Mouse (Mus musculus) liver, adult 2 months (tissue): ENCODE data around the gene Dda1. TPM values are rescaled to one million over a fixed set of nuclear protein-coding genes. Genes with fewer than 3 reads are reported as not detected.

Source experiments
- DNase-seq: peaks from one replicate; pipeline ENCODE4 v3.0.0-alpha.2; 2011; ENCODE audit warnings: low read depth, low spot score; ENCODE audit errors: extremely low read depth
- H3K27ac ChIP-seq: fragments of 200-500 bp; replicated peaks from 2 replicates; pipeline ENCODE4 v1.5.1; 2012; ENCODE audit warnings: low read depth, mild to moderate bottlenecking, control low read depth, inconsistent platforms, low read length; ENCODE audit not compliant: insufficient read depth
- H3K27me3 ChIP-seq: fragments of 200-500 bp; 2 replicates; pipeline ENCODE4 v1.6.1; 2012; ENCODE audit warnings: mild to moderate bottlenecking, moderate library complexity, low read length, inconsistent platforms; ENCODE audit not compliant: control insufficient read depth, insufficient read depth
- H3K36me3 ChIP-seq: fragments of 200-500 bp; 2 replicates; pipeline ENCODE4 v1.6.1; 2012; ENCODE audit warnings: low read length, inconsistent platforms; ENCODE audit not compliant: control insufficient read depth, insufficient read depth
- H3K4me1 ChIP-seq: fragments of 200-500 bp; 2 replicates; pipeline ENCODE4 v1.6.1; 2011; ENCODE audit warnings: low read length; ENCODE audit not compliant: control insufficient read depth, insufficient read depth
- H3K4me3 ChIP-seq: fragments of 200-500 bp; 2 replicates; pipeline ENCODE4 v1.5.1; 2011; ENCODE audit warnings: low read depth, mild to moderate bottlenecking, control low read depth, low read length, moderate library complexity; ENCODE audit not compliant: insufficient read depth
- H3K79me2 ChIP-seq: fragments of 200-500 bp; 2 replicates; pipeline ENCODE4 v1.6.1; 2012; ENCODE audit warnings: inconsistent platforms, mild to moderate bottlenecking, low read length, moderate library complexity; ENCODE audit not compliant: control insufficient read depth, insufficient read depth
- H3K9ac ChIP-seq: fragments of 200-500 bp; 2 replicates; pipeline ENCODE4 v1.6.1; 2012; ENCODE audit warnings: low read depth, mild to moderate bottlenecking, control low read depth, inconsistent platforms, low read length
- CTCF ChIP-seq: fragments of 200-500 bp; IDR thresholded peaks from 2 replicates; pipeline ENCODE4 v1.5.1; 2011; ENCODE audit warnings: low read depth, low read length, control low read depth
- POLR2A ChIP-seq: fragments of 200-500 bp; IDR thresholded peaks from 2 replicates; pipeline ENCODE4 v1.6.1; 2011; ENCODE audit warnings: low read length, control low read depth; ENCODE audit not compliant: insufficient read depth; ENCODE audit errors: extremely low read depth
- WGBS: fragments of 180-500 bp; shearing (Covaris S2); methylation state at CpG from one replicate; pipeline ENCODE4 v1.1.7; 2018; 5-methylcytosine and 5-hydroxymethylcytosine counted together
- polyA plus RNA-seq: library from polyadenylated mRNA; depleted of rRNA; stranded (reverse); fragments of >200 nt; gene quantifications from 2 replicates; pipeline ENCODE4 v1.2.3, GENCODE M21; 2012; rRNA removed
- total RNA-seq: library from RNA; depleted of rRNA; stranded (reverse); fragments of >200 nt; gene quantifications from 2 replicates; pipeline ENCODE4 v1.2.3, GENCODE M21; 2014; rRNA removed

Gene Dda1
- total and polyA plus RNA-seq, 2 experiments, result 7.7 to 34.1 TPM

- 23% methylated on average over 46 of the region's 46 CpGs for WGBS
- Histone ChIP-seq H3K79me2 (no peaks in the 10 kb centered on the region), H3K27me3 (no peaks in the 10 kb centered on the region), H3K4me3 (no peak within 1 kb of the TSS), H3K9ac (no peak within 1 kb of the TSS), H3K27ac (peak within 1 kb of the TSS; percentile 44; the same call in 1 of the 2 replicates), H3K4me1 (no peaks in the 10 kb centered on the region; the same call in 1 of the 2 replicates), H3K36me3 (no peaks in the 10 kb centered on the region)
- no peak for TF ChIP-seq POLR2A
- TF ChIP-seq CTCF, result no peak
- DNase-seq, result no peak
These were observed 56.4 kb downstream of the Dda1 start, which contains the start of gene Ccdc194 for GRCm38 (mm10) chr8:71525226-71526050. Gene Ccdc194 (minus strand): TSS chr8:71525711.

Other genes starting within 250 kb of the Dda1 start
- 8.6 and 12.8 TPM in 2 replicates for gene Myo9b, start 196.5 kb upstream of the Dda1 start, total RNA-seq
- 6.6 and 7.6 TPM in 2 replicates for gene Myo9b, start 196.5 kb upstream of the Dda1 start, polyA plus RNA-seq
- 4.0 and 5.8 TPM in 2 replicates for gene Haus8, start 196.3 kb upstream of the Dda1 start, total RNA-seq
- 2.1 and 2.8 TPM in 2 replicates for gene Haus8, start 196.3 kb upstream of the Dda1 start, polyA plus RNA-seq
- 76.6 and 82.2 TPM in 2 replicates for gene Use1, start 102.4 kb upstream of the Dda1 start, total RNA-seq
- 60.2 and 69.9 TPM in 2 replicates for gene Use1, start 102.4 kb upstream of the Dda1 start, polyA plus RNA-seq
- gene Ocel1, start 97.9 kb upstream of the Dda1 start, total RNA-seq, result 8.0 and 8.1 TPM in 2 replicates
- 9.2 and 17.1 TPM in 2 replicates for gene Ocel1, start 97.9 kb upstream of the Dda1 start, polyA plus RNA-seq
- gene Nr2f6, start 87.2 kb upstream of the Dda1 start, total RNA-seq, result 73.9 and 117 TPM in 2 replicates
- 319 and 341 TPM in 2 replicates for gene Nr2f6, start 87.2 kb upstream of the Dda1 start, polyA plus RNA-seq
- 7.9 and 9.7 TPM in 2 replicates for gene Ushbp1, start 73.4 kb upstream of the Dda1 start, total RNA-seq
- 7.9 and 13.6 TPM in 2 replicates for gene Ushbp1, start 73.4 kb upstream of the Dda1 start, polyA plus RNA-seq
- 42.7 and 44.8 TPM in 2 replicates for gene Babam1, start 72.3 kb upstream of the Dda1 start, total RNA-seq
- 98.5 and 106 TPM in 2 replicates for gene Babam1, start 72.3 kb upstream of the Dda1 start, polyA plus RNA-seq
- 0.09 and 0.34 TPM in 2 replicates for gene Ankle1, start 63.2 kb upstream of the Dda1 start, total RNA-seq
- 0.11 and 0.22 TPM in 2 replicates for gene Ankle1, start 63.2 kb upstream of the Dda1 start, polyA plus RNA-seq
- gene Abhd8, start 5.5 kb upstream of the Dda1 start, total RNA-seq, result 3.1 and 5.0 TPM in 2 replicates
- gene Abhd8, start 5.5 kb upstream of the Dda1 start, polyA plus RNA-seq, result 6.7 and 11.7 TPM in 2 replicates
- 35.1 and 48.2 TPM in 2 replicates for gene Mrpl34, start 4.2 kb upstream of the Dda1 start, total RNA-seq
- gene Mrpl34, start 4.2 kb upstream of the Dda1 start, polyA plus RNA-seq, result 104 and 123 TPM in 2 replicates
- gene Ano8, start 16.8 kb downstream of the Dda1 start, total RNA-seq, result 2.3 and 3.8 TPM in 2 replicates
- 3.7 and 5.2 TPM in 2 replicates for gene Ano8, start 16.8 kb downstream of the Dda1 start, polyA plus RNA-seq
- gene Gtpbp3, start 18.9 kb downstream of the Dda1 start, total RNA-seq, result 11.6 and 12.7 TPM in 2 replicates
- 12.9 and 15.5 TPM in 2 replicates for gene Gtpbp3, start 18.9 kb downstream of the Dda1 start, polyA plus RNA-seq
- gene Plvap, start 42.6 kb downstream of the Dda1 start, total RNA-seq, result 15.3 and 22.8 TPM in 2 replicates
- 128 and 132 TPM in 2 replicates for gene Plvap, start 42.6 kb downstream of the Dda1 start, polyA plus RNA-seq
- gene Ccdc194, start 56.5 kb downstream of the Dda1 start, total RNA-seq, result not detected in 2 replicates
- 0.05 TPM in 1 of 2 replicates, not detected in the other for gene Ccdc194, start 56.5 kb downstream of the Dda1 start, polyA plus RNA-seq
- 603 and 678 TPM in 2 replicates for gene Bst2, start 68.3 kb downstream of the Dda1 start, total RNA-seq
- gene Bst2, start 68.3 kb downstream of the Dda1 start, polyA plus RNA-seq, result 798 and 871 TPM in 2 replicates
- gene Mvb12a, start 73.7 kb downstream of the Dda1 start, total RNA-seq, result 98.9 and 105 TPM in 2 replicates
- 164 and 165 TPM in 2 replicates for gene Mvb12a, start 73.7 kb downstream of the Dda1 start, polyA plus RNA-seq
- 0.46 and 0.47 TPM in 2 replicates for gene Tmem221, start 89.7 kb downstream of the Dda1 start, total RNA-seq
- gene Tmem221, start 89.7 kb downstream of the Dda1 start, polyA plus RNA-seq, result 0.14 and 0.55 TPM in 2 replicates
- gene Nxnl1, start 97.4 kb downstream of the Dda1 start, total RNA-seq, result not detected in 2 replicates
- gene Nxnl1, start 97.4 kb downstream of the Dda1 start, polyA plus RNA-seq, result not detected in 2 replicates
- 6.8 and 7.2 TPM in 2 replicates for gene Slc27a1, start 99.7 kb downstream of the Dda1 start, total RNA-seq
- 12.5 and 15.7 TPM in 2 replicates for gene Slc27a1, start 99.7 kb downstream of the Dda1 start, polyA plus RNA-seq
- gene Pgls, start 123.0 kb downstream of the Dda1 start, total RNA-seq, result 111 and 113 TPM in 2 replicates
- gene Pgls, start 123.0 kb downstream of the Dda1 start, polyA plus RNA-seq, result 119 and 124 TPM in 2 replicates
- 0.92 and 1.3 TPM in 2 replicates for gene Fam129c, start 128.4 kb downstream of the Dda1 start, total RNA-seq
- gene Fam129c, start 128.4 kb downstream of the Dda1 start, polyA plus RNA-seq, result 0.73 and 2.1 TPM in 2 replicates
- 43.2 and 55.0 TPM in 2 replicates for gene Colgalt1, start 141.8 kb downstream of the Dda1 start, total RNA-seq
- 65.3 and 77.3 TPM in 2 replicates for gene Colgalt1, start 141.8 kb downstream of the Dda1 start, polyA plus RNA-seq
- gene Unc13a, start 202.6 kb downstream of the Dda1 start, total RNA-seq, result 0.09 and 0.20 TPM in 2 replicates
- gene Unc13a, start 202.6 kb downstream of the Dda1 start, polyA plus RNA-seq, result 0.15 and 0.72 TPM in 2 replicates
- gene Jak3, start 207.1 kb downstream of the Dda1 start, total RNA-seq, result 4.0 and 4.6 TPM in 2 replicates
- 5.7 and 7.9 TPM in 2 replicates for gene Jak3, start 207.1 kb downstream of the Dda1 start, polyA plus RNA-seq
- 0.74 and 1.1 TPM in 2 replicates for gene Insl3, start 220.0 kb downstream of the Dda1 start, total RNA-seq
- 4.9 and 8.2 TPM in 2 replicates for gene Insl3, start 220.0 kb downstream of the Dda1 start, polyA plus RNA-seq
- gene B3gnt3, start 232.6 kb downstream of the Dda1 start, total RNA-seq, result 0.92 and 1.3 TPM in 2 replicates
- 1.5 and 2.6 TPM in 2 replicates for gene B3gnt3, start 232.6 kb downstream of the Dda1 start, polyA plus RNA-seq